Mouse (Mus musculus) MN1 (cell line): ENCODE measurements around the gene C3ar1.

ENCODE experiments used
- DNase-seq: peaks from one replicate; pipeline ENCODE4 v3.0.0-alpha.2; 2016; ENCODE audit warnings: low spot score

C3ar1 gene

GRCm38 (mm10) chr6:122855955-122856354 lies at the start of gene C3ar1:
Gene C3ar1 (minus strand): TSS chr6:122856161.
- peak; percentile 18 for DNase-seq

- DNase-seq, result peak; percentile 62
Measured at GRCm38 (mm10) chr6:122892442-122893049, 36.6 kb upstream of the C3ar1 start.

GRCm38 (mm10) chr6:122889599-122889998 lies 33.6 kb upstream of the C3ar1 start:
- DNase-seq, result no peak

GRCm38 (mm10) chr6:122883603-122884002 lies 27.6 kb upstream of the C3ar1 start:
- no peak for DNase-seq

- no peak for DNase-seq
Measured at GRCm38 (mm10) chr6:122881287-122881686, 25.3 kb upstream of the C3ar1 start.

- DNase-seq, result no peak
Measured at GRCm38 (mm10) chr6:122879781-122880505, 24.0 kb upstream of the C3ar1 start.

- DNase-seq, result no peak
Measured at GRCm38 (mm10) chr6:122879141-122879735, 23.3 kb upstream of the C3ar1 start.

- DNase-seq, result peak; percentile 62
Measured at GRCm38 (mm10) chr6:122874720-122875389, 18.9 kb upstream of the C3ar1 start.

GRCm38 (mm10) chr6:122873871-122874719 lies 18.1 kb upstream of the C3ar1 start, which contains the start of gene Necap1:
Gene Necap1 (plus strand): TSS chr6:122874474.
- peak; percentile 97 for DNase-seq

- no peak for DNase-seq
Measured at GRCm38 (mm10) chr6:122872800-122873199, 16.8 kb upstream of the C3ar1 start.

GRCm38 (mm10) chr6:122869846-122870245 lies 13.9 kb upstream of the C3ar1 start:
- no peak for DNase-seq

GRCm38 (mm10) chr6:122867914-122868313 lies 12.0 kb upstream of the C3ar1 start:
- no peak for DNase-seq

- no peak for DNase-seq
Measured at GRCm38 (mm10) chr6:122862871-122863270, 6.9 kb upstream of the C3ar1 start.

- no peak for DNase-seq
Measured at GRCm38 (mm10) chr6:122862434-122862833, 6.5 kb upstream of the C3ar1 start.

GRCm38 (mm10) chr6:122854552-122854951 lies 1.4 kb downstream of the C3ar1 start:
- DNase-seq, result no peak

- DNase-seq, result no peak
Measured at GRCm38 (mm10) chr6:122852696-122853095, 3.3 kb downstream of the C3ar1 start.

- DNase-seq, result no peak
Measured at GRCm38 (mm10) chr6:122843759-122844158, 12.2 kb downstream of the C3ar1 start.

GRCm38 (mm10) chr6:122837539-122837938 lies 18.4 kb downstream of the C3ar1 start:
- no peak for DNase-seq

GRCm38 (mm10) chr6:122836974-122837373 lies 19.0 kb downstream of the C3ar1 start:
- no peak for DNase-seq

- peak; percentile 44 for DNase-seq
Measured at GRCm38 (mm10) chr6:122834365-122834764, 21.6 kb downstream of the C3ar1 start.

- DNase-seq, result no peak
Measured at GRCm38 (mm10) chr6:122832880-122833279, 23.1 kb downstream of the C3ar1 start.

- DNase-seq, result peak; percentile 29
Measured at GRCm38 (mm10) chr6:122828086-122828485, 27.9 kb downstream of the C3ar1 start.
